Mouse (Mus musculus) liver, embryonic 14.5 days (tissue): ENCODE measurements around the gene St8sia6.

Experiments used
- CTCF ChIP-seq: IDR thresholded peaks from 2 replicates; pipeline ENCODE4 v1.5.1; 2016; ENCODE audit warnings: antibody characterized with exemption, low read depth, control low read depth
- EP300 ChIP-seq: IDR thresholded peaks from 2 replicates; pipeline ENCODE4 v1.6.1; 2016; ENCODE audit warnings: antibody characterized with exemption, low read depth

- TF ChIP-seq CTCF (no peak), EP300 (no peak)
These were observed 43.1 kb downstream of the St8sia6 start for GRCm38 (mm10) chr2:13750777-13751176.
